Mouse (Mus musculus) v-Abl transformed pro-B cells (cell line): Measurements from ENCODE around the gene Satl1.
"Not testable (repeated sequence)": the region's sequence is repeated elsewhere in the genome, so short reads cannot be mapped to it uniquely, and the experiment has no call there.

Experiments
- in situ Hi-C, 2 experiments: fragments of 400-800 bp; cut with MboI; formaldehyde crosslinking; loops; one replicate each; pipeline ENCODE4 v1.15.1; 2025; ENCODE audit not compliant: unreplicated experiment in 2 of 2

The Satl1 gene

DNA sequence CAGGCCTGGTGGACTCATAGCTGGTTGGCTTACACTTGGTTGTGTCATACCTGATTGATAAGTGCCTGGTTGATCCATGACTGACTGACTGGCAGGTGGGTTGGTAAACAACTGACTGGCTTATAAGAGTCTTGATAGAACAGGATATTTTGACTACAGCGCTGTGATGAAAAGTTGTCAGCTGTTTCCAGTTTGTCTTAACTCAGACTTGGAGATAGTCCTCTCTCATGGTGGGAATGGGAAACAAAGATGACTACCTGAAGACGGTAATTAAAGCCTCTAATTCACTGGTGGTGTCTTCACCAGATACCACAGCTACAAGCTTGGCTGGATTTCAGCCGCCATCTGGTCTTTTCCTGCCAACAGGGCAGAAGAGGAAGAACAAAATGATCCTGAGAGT is at the start of gene Satl1:
Satl1 (minus strand) TSS at position 101 of the 400 bp plus-strand sequence.
- in situ Hi-C loops, result no loop called here

DNA sequence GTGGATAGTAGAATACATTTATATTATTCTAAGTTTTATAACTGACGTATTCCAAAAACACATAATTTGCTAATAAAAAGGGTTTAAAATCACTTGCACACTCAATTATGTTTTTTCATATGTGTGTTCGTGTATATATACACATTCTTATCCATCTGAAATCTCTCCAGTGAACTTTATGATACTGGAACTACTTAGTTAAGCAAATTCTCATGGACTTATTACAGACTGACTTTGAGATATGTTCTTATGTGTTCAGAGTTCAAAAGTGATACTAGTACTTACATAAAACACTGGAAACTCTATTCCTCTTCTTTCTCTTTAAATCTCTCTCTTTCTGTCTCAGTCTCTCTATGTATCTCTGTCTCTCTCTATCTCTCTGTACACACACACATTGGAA is 31.5 kb upstream of the Satl1 start:
- in situ Hi-C loops, result no loop called here

DNA sequence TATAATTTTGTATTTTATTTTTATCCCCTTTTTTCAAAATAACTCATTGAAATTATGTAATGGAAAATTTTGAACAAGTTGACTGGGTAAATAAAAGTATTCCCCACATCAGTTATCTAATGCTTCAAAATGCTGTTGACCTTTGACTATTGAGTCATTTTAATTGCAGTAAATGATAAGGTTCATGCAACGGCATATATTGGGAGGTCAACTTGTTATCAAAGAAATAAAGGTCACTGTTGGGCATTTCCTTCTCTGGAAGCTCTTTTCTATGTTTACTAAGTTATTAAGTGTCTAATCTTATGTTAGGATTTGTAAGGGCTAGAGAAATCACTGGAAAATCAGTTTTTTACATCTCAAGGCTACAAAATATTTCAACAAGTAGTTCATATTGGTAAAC is 31.0 kb upstream of the Satl1 start:
- in situ Hi-C loops, result no loop called here

DNA sequence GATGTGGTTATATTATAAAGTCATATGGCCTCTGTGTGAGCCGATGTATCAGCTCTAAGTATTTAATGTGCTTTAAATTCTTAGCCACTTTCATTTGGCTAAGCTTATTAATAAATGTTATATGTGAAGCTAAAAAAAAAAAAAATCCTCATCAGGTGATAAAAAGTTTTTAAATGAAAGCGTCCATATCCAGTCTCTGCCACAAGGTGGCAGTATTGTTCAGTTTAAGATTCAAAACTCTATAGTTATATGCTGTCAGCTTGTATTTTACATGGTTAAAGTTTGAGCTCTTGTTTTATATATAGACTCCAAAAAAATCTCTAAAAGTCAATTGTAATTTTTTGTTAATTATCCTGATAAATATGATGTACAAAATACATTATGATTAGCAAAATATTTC is 16.4 kb upstream of the Satl1 start:
- in situ Hi-C loops, result not testable (repeated sequence)

DNA sequence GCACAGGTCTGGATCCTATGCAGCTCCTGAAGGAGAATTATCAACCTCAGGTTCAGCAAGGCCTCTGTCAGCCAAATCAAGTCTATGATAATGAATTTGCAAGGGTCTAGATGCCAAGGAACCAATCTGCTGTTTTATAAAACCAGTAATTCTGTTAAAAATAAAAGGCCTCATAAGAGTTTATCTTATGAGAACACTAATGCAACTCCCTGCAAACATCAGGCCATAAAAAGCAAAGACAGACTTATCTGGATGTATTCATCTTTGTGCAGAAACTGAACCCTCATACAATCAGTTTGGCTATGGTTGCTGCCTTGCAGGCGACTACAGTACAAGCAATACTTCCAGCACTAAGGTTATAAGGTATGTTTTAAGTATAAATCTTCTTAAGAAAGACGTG is 5.7 kb upstream of the Satl1 start:
- in situ Hi-C loops, result no loop called here

DNA sequence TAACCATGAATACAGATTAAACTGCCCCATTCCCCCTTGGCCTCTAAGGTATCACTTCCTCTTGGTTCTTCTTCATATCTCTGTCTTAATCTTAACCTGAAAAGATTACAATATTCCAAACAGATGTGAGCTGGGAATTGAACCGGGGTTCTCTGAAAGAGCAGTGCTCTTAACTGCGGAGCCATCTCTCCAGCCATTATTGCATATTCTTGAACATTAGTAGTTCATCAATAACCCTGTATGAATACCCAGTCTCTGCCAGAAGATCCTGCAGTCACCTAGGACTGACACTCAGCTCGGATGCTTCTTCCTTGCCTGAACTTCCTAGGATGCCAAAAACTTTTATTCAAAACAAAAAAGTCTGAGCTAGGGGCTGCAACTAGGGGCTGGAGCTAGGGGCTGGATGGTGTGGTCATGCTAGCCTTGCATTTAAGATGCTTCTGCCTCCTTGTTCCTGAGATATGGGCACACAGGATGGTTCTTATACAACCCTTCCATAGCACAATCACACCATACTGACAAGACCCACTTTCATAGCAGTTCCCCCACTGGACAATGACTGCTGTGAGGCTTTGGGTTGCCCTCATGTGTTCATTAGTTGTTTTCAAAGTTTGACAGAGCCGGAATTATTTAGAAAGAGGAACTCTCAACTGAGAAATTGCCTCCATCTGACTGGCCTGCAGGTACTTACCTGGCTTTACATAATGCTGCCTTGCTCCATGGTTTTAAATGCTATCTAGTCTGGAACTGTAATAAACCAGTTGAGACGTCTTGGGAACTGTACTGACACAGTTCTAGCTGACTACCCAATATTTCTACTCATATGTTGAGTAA is 35.8 kb downstream of the Satl1 start:
- in situ Hi-C loops, result not testable (repeated sequence)

DNA sequence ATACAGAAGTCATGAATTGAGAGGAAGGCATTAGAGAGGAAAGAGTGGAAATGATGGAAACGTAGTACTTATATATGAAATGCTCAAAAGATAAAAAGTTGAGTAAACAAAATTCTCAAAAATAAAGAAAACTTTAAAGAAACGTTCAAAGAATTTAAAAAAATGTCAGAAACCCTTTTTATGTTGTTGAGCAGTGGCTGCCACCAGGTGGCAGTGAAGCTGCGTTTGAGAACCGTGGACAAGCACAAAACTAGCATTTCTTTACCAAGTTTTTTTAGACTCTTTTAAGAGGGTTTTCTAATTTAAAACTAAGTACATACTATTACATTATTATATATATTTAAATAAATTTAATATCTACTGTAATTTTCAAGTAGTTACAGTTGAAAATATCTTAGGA is 38.2 kb downstream of the Satl1 start:
- in situ Hi-C loops, result no loop called here

DNA sequence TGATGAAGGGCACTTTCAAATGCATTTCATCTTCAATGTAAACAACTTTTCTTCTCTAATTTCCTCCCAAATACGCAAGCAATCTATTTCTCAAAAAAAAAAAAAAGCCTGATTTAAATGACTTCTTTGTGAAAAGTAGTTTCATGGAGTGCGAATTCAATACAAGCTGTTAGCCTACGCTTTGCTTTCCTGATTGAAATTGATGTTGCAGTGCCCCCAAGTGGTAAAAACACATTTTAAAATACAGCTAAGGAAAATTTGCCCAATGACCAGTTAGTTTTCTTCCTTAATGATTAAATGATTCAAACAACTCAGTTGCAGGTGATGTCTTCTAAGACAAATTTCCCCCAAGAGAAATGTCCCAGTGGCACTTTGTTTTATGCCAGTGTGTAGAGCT is 58.2 kb downstream of the Satl1 start:
- in situ Hi-C loops, result no loop called here

DNA sequence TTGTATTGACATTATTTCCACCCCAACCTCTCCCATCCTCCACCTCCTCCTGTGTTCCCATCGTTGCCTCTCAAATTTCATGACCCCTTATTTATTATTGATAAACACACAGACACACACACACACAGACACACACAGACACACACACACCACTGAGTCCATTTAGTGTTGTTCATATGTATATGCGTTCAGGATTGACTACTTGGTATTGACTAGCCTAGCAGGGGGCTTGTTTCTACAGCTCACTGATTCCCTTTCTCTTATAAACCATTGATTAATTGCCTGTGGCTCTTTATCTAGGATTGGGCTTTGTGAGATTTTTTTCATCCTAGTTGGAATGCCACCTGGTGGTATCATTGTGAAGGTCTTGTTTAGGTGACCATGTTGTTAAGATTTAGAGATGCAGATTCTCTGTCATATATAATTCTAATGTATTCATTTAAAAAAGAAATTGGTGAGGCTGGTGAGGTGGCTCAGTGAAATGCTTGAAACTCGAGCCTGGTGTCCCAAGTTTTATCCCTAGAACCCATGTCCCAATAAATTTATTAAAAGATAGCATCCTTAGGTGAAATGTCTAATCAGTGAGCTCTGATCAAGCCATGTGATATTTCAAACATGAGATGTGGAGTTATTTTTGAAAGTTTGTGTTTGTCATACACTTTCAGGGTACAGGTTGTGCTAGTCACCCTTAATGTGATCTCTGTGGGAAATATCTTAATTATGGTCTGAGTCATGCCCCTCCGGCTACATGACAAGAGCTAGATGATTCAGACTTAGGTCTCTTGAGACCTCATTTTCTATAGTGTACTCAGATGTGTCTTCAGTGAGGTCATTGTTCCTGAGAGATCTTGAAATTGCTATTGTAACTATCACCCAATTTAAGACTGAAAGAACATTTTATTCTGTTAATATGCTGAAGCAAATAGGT is 58.8 kb downstream of the Satl1 start:
- in situ Hi-C loops, result no loop called here

DNA sequence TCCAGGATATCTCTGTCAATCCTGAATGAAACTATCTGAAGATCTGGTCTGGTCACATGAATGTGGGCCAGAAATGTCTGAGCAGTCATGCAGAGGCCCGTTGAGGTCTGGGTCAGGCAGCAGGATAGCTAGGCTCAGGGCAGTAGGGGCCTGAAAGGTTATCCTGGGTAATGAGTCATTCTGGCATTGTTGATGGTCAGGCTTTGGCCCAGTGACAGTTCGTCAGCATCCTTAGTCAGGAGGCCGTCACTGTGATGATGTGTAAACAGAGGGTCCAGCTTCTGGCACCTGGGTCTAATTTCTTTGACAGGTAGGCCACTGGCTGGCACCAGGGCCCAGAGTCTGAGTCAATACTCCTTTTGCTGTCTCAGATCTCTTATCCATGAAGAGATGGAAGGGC is 67.1 kb downstream of the Satl1 start:
- in situ Hi-C loops, result no loop called here
